Mouse (Mus musculus) stomach, embryonic 14.5 days (tissue): ENCODE results near the gene Mmp11. TPM values are rescaled to one million over a fixed set of nuclear protein-coding genes. Genes with fewer than 3 reads are reported as not detected.

Experiments
- ATAC-seq: fragments of 200-750 bp; cut with Nextera tagmentation; 2 replicates; pipeline ENCODE4 v1.8.0; 2017; ENCODE audit warnings: low read depth, moderate TSS enrichment; ENCODE audit not compliant: insufficient number of reproducible peaks, insufficient read depth, low FRiP score
- H3K27ac ChIP-seq: fragments of 300-500 bp; sonication (generic); 2 replicates; pipeline ENCODE4 v1.5.1; 2014; ENCODE audit warnings: mild to moderate bottlenecking, low read length, moderate library complexity, mixed read lengths
- H3K27me3 ChIP-seq: fragments of 300-500 bp; sonication (generic); 2 replicates; pipeline ENCODE4 v1.6.1; 2014; ENCODE audit warnings: low read length, control low read depth, mixed read lengths; ENCODE audit not compliant: control insufficient read depth, insufficient read depth
- H3K36me3 ChIP-seq: fragments of 300-500 bp; sonication (generic); 2 replicates; pipeline ENCODE4 v1.6.1; 2014; ENCODE audit warnings: mild to moderate bottlenecking, control low read depth, low read length, moderate library complexity, mixed read lengths; ENCODE audit not compliant: control insufficient read depth, insufficient read depth
- H3K4me1 ChIP-seq: fragments of 300-500 bp; sonication (generic); 2 replicates; pipeline ENCODE4 v1.6.1; 2014; ENCODE audit warnings: low read length, control low read depth, mixed read lengths; ENCODE audit not compliant: control insufficient read depth, insufficient read depth
- H3K4me2 ChIP-seq: fragments of 300-500 bp; sonication (generic); replicated peaks from 2 replicates; pipeline ENCODE4 v1.6.1; 2014; ENCODE audit warnings: low read depth, low read length, control low read depth
- H3K4me3 ChIP-seq: fragments of 300-500 bp; sonication (generic); 2 replicates; pipeline ENCODE4 v1.5.1; 2014; ENCODE audit warnings: low read depth, low read length, control low read depth
- H3K9ac ChIP-seq: fragments of 300-500 bp; sonication (generic); replicated peaks from 2 replicates; pipeline ENCODE4 v1.6.1; 2014; ENCODE audit warnings: low read depth, mild to moderate bottlenecking, control low read depth, low read length, moderate library complexity, mixed read lengths
- H3K9me3 ChIP-seq: fragments of 300-500 bp; sonication (generic); 2 replicates; pipeline ENCODE4 v1.6.1; 2016; ENCODE audit warnings: low read depth, low read length, control low read depth; ENCODE audit not compliant: control insufficient read depth
- WGBS: fragments of 180-500 bp; shearing (Covaris S2); extraction: QIAGEN DNeasy Blood & Tissue Kit; methylation state at CpG from one replicate; pipeline ENCODE4 v1.1.7; 2014; 5-methylcytosine and 5-hydroxymethylcytosine counted together
- polyA plus RNA-seq: library from polyadenylated mRNA; unstranded; fragments of >200 nt; fragmentation: Nextera tagmentation; extraction: Ambion mirVana; gene quantifications from 2 replicates; pipeline ENCODE4 v1.2.1, GENCODE M21; 2014

The Mmp11 gene
- polyA plus RNA-seq, 1 experiment from 2014 or later = 59.5 TPM

GRCm38 (mm10) chr10:75882433-75883231 lies 53.7 kb downstream of the Mmp11 start:
- Histone ChIP-seq H3K4me2 (no peak overlapping the region; the same call in 1 of the 2 replicates), H3K4me1 (peaks cover 14% of the 10 kb centered on the region; the same call in 1 of the 2 replicates), H3K36me3 (no peaks in the 10 kb centered on the region), H3K9ac (no peak overlapping the region), H3K9me3 (no peaks in the 10 kb centered on the region), H3K27ac (no peak overlapping the region; the same call in 1 of the 2 replicates), H3K27me3 (no peaks in the 10 kb centered on the region), H3K4me3 (no peak overlapping the region)
- no peak; the same call in 1 of the 2 replicates for ATAC-seq
- 5% methylated on average over 15 of the region's 15 CpGs for WGBS

- H3K27ac ChIP-seq = no peak overlapping the region; the same call in 1 of the 2 replicates
- peak; percentile 46; the same call in 1 of the 2 replicates for ATAC-seq
- H3K4me2 ChIP-seq = no peak overlapping the region
- no peak overlapping the region for H3K4me3 ChIP-seq
- H3K9me3 ChIP-seq = no peaks in the 10 kb centered on the region
- H3K9ac ChIP-seq = no peak overlapping the region
- WGBS = 20% methylated on average over 20 of the region's 20 CpGs
- H3K36me3 ChIP-seq = no peaks in the 10 kb centered on the region
- no peaks in the 10 kb centered on the region for H3K27me3 ChIP-seq
- peaks cover 14% of the 10 kb centered on the region; the same call in 1 of the 2 replicates for H3K4me1 ChIP-seq
These were observed 54.5 kb downstream of the Mmp11 start for GRCm38 (mm10) chr10:75881578-75882432.

GRCm38 (mm10) chr10:75880771-75881577 lies 55.3 kb downstream of the Mmp11 start:
- no peak overlapping the region for H3K4me3 ChIP-seq
- H3K27ac ChIP-seq = no peak overlapping the region; the same call in 1 of the 2 replicates
- H3K9me3 ChIP-seq = no peaks in the 10 kb centered on the region
- WGBS = 28% methylated on average over 6 of the region's 6 CpGs
- H3K4me1 ChIP-seq = peaks cover 14% of the 10 kb centered on the region; the same call in 1 of the 2 replicates
- H3K4me2 ChIP-seq = no peak overlapping the region
- no peak for ATAC-seq
- H3K27me3 ChIP-seq = no peaks in the 10 kb centered on the region
- no peaks in the 10 kb centered on the region for H3K36me3 ChIP-seq
- H3K9ac ChIP-seq = no peak overlapping the region

- H3K4me1 ChIP-seq = peaks cover 14% of the 10 kb centered on the region; the same call in 1 of the 2 replicates
- H3K27ac ChIP-seq = no peak overlapping the region
- no peaks in the 10 kb centered on the region for H3K27me3 ChIP-seq
- no peak overlapping the region for H3K4me3 ChIP-seq
- WGBS = 96% methylated on average over 10 of the region's 10 CpGs
- no peaks in the 10 kb centered on the region for H3K36me3 ChIP-seq
- no peak for ATAC-seq
- H3K9me3 ChIP-seq = no peaks in the 10 kb centered on the region
- H3K4me2 ChIP-seq = no peak overlapping the region
- no peak overlapping the region for H3K9ac ChIP-seq
These were observed 55.9 kb downstream of the Mmp11 start for GRCm38 (mm10) chr10:75880351-75880750.

GRCm38 (mm10) chr10:75878836-75879235 lies 57.5 kb downstream of the Mmp11 start:
- no peaks in the 10 kb centered on the region for H3K36me3 ChIP-seq
- no peaks in the 10 kb centered on the region for H3K9me3 ChIP-seq
- peaks cover 14% of the 10 kb centered on the region; the same call in 1 of the 2 replicates for H3K4me1 ChIP-seq
- no peak overlapping the region for H3K4me3 ChIP-seq
- no peak overlapping the region for H3K9ac ChIP-seq
- no peaks in the 10 kb centered on the region for H3K27me3 ChIP-seq
- no peak for ATAC-seq
- no peak overlapping the region for H3K4me2 ChIP-seq
- 85% methylated on average over 3 of the region's 3 CpGs for WGBS
- no peak overlapping the region for H3K27ac ChIP-seq

- Histone ChIP-seq H3K27ac (no peak overlapping the region; the same call in 1 of the 2 replicates), H3K9ac (no peak overlapping the region), H3K9me3 (no peaks in the 10 kb centered on the region), H3K4me3 (no peak overlapping the region), H3K4me2 (peak overlapping the region; percentile 54), H3K27me3 (no peaks in the 10 kb centered on the region), H3K4me1 (0 out of 2 replicates have a peak, but pooled peaks cover 2% of the 10 kb centered on the region), H3K36me3 (no peaks in the 10 kb centered on the region)
- WGBS = 29% methylated on average over 10 of the region's 10 CpGs
- ATAC-seq = no peak
These were observed 62.6 kb downstream of the Mmp11 start for GRCm38 (mm10) chr10:75873543-75874170.
